Mouse (Mus musculus): ENCODE data around the gene Prkd2.

- TF ChIP-seq CTCF (IDR thresholded peaks at IDR 0.05; ENCODE audit: low read depth) (no peak), EP300 (IDR thresholded peaks at IDR 0.05; ENCODE audit: low read depth) (no peak)
Measured at GRCm38 (mm10) chr7:16885905-16886304, 43.2 kb downstream of the Prkd2 start.

All from heart, postnatal 0 days (tissue).